Mouse (Mus musculus): Measurements from ENCODE around the gene Rcsd1.

GRCm38 (mm10) chr1:165605108-165605507 lies 104.4 kb downstream of the Rcsd1 start:
- TF ChIP-seq CTCF (IDR thresholded peaks at IDR 0.05; ENCODE audit: low read depth) (no peak), EP300 (IDR thresholded peaks at IDR 0.05; ENCODE audit: low read depth) (no peak)
